Mouse (Mus musculus) kidney, embryonic 15.5 days (tissue): Measurements from ENCODE around the gene Bglap3. TPM values are rescaled to one million over a fixed set of nuclear protein-coding genes. Genes with fewer than 3 reads are reported as not detected.

ENCODE experiments used
- ATAC-seq: fragments of 200-750 bp; cut with Nextera tagmentation; replicated peaks from 2 replicates; pipeline ENCODE4 v1.8.0; 2017; ENCODE audit warnings: moderate TSS enrichment; ENCODE audit not compliant: low FRiP score
- H3K27ac ChIP-seq: fragments of 300-500 bp; sonication (generic); 2 replicates; pipeline ENCODE4 v1.5.1; 2015; ENCODE audit warnings: mild to moderate bottlenecking, inconsistent platforms
- H3K27me3 ChIP-seq: fragments of 300-500 bp; sonication (generic); 2 replicates; pipeline ENCODE4 v1.6.1; 2015; ENCODE audit warnings: inconsistent platforms
- H3K36me3 ChIP-seq: fragments of 300-500 bp; sonication (generic); 2 replicates; pipeline ENCODE4 v1.6.1; 2015; ENCODE audit warnings: inconsistent platforms
- H3K4me1 ChIP-seq: fragments of 300-500 bp; sonication (generic); 2 replicates; pipeline ENCODE4 v1.6.1; 2015; ENCODE audit warnings: inconsistent platforms
- H3K4me2 ChIP-seq: fragments of 300-500 bp; sonication (generic); 2 replicates; pipeline ENCODE4 v1.6.1; 2015; ENCODE audit warnings: moderate library complexity, mild to moderate bottlenecking, inconsistent platforms
- H3K4me3 ChIP-seq: fragments of 300-500 bp; sonication (generic); replicated peaks from 2 replicates; pipeline ENCODE4 v1.5.1; 2015; ENCODE audit warnings: mild to moderate bottlenecking, inconsistent platforms
- H3K9ac ChIP-seq: fragments of 300-500 bp; sonication (generic); 2 replicates; pipeline ENCODE4 v1.6.1; 2015; ENCODE audit warnings: mild to moderate bottlenecking, inconsistent platforms
- H3K9me3 ChIP-seq: fragments of 300-500 bp; sonication (generic); replicated peaks from 2 replicates; pipeline ENCODE4 v1.6.1; 2016; ENCODE audit warnings: inconsistent platforms
- WGBS: fragments of 180-500 bp; shearing (Covaris S2); methylation state at CpG from one replicate; pipeline ENCODE4 v1.1.7; 2015; ENCODE audit warnings: mixed read lengths; 5-methylcytosine and 5-hydroxymethylcytosine counted together
- polyA plus RNA-seq: library from polyadenylated mRNA; unstranded; fragments of >200 nt; fragmentation: Nextera tagmentation; extraction: Ambion mirVana; gene quantifications from 2 replicates; pipeline ENCODE4 v1.2.1, GENCODE M21; 2015

The Bglap3 gene
- polyA plus RNA-seq, 1 experiment from 2014 or later, result 0.39 TPM

DNA sequence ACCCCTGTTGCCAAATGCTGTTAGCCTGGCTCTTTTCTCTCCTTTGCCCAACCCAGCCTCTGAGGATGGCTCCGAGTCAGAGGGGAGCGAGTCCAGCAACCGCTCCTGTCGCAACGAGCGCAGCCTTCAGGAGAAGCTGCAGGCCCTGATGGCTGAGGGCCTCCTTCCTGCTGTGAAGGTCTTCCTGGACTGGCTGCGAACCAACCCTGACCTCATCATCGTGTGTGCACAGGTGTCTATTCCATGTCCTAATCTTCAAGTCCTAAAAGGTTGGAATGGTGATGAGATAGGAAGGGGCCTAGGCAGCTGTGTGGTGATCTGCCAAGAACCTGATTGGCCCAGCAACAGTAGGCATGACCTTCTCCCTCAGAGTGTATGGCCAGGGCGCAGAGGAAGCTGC lies 19.6 kb downstream of the Bglap3 start:
- H3K4me2 ChIP-seq, result no peak overlapping the region
- H3K27me3 ChIP-seq, result no peaks in the 10 kb centered on the region
- H3K36me3 ChIP-seq, result peaks cover 100% of the 10 kb centered on the region
- no peaks in the 10 kb centered on the region for H3K4me1 ChIP-seq
- H3K27ac ChIP-seq, result no peak overlapping the region
- ATAC-seq, result no peak
- no peak overlapping the region for H3K4me3 ChIP-seq
- H3K9ac ChIP-seq, result no peak overlapping the region
- H3K9me3 ChIP-seq, result no peaks in the 10 kb centered on the region
- 89% methylated on average over 9 of the region's 9 CpGs for WGBS

- H3K4me1 ChIP-seq, result no peaks in the 10 kb centered on the region
- 85% methylated on average over 13 of the region's 13 CpGs for WGBS
- no peak overlapping the region for H3K9ac ChIP-seq
- H3K9me3 ChIP-seq, result no peaks in the 10 kb centered on the region
- H3K4me3 ChIP-seq, result no peak overlapping the region
- ATAC-seq, result no peak
- H3K36me3 ChIP-seq, result peaks cover 100% of the 10 kb centered on the region
- no peak overlapping the region for H3K27ac ChIP-seq
- no peak overlapping the region for H3K4me2 ChIP-seq
- no peaks in the 10 kb centered on the region for H3K27me3 ChIP-seq
Measured at GRCm38 (mm10) chr3:88350732-88351131, 21.8 kb downstream of the Bglap3 start.

- H3K9ac ChIP-seq, result no peak overlapping the region
- no peaks in the 10 kb centered on the region for H3K27me3 ChIP-seq
- WGBS, result 73% methylated on average over 3 of the region's 3 CpGs
- no peaks in the 10 kb centered on the region for H3K9me3 ChIP-seq
- no peak overlapping the region for H3K4me3 ChIP-seq
- peaks cover 32% of the 10 kb centered on the region for H3K4me1 ChIP-seq
- peaks cover 30% of the 10 kb centered on the region for H3K36me3 ChIP-seq
- no peak overlapping the region for H3K4me2 ChIP-seq
- no peak overlapping the region for H3K27ac ChIP-seq
- ATAC-seq, result no peak
Measured at GRCm38 (mm10) chr3:88339006-88339405, 33.5 kb downstream of the Bglap3 start.

DNA sequence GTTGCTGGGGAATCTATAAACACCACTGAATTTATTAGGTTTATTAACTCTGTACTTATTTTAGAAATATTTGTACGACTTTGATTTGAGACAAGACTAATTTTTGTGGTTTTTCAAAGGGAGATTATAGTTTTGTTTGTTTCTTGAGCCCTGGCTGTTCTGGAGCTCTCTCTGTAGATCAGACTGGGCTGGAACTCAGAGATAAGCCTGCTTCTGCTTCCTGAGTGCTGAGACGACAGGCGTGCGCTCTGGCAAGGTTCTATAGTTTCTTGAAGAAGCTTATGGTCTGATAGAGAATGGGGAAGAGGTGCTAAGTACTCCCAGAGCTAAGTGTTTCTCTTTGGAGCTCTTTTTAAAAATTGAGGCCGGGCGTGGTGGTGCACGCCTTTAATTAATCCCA lies 34.2 kb downstream of the Bglap3 start:
- no peak overlapping the region for H3K4me2 ChIP-seq
- ATAC-seq, result no peak
- H3K4me1 ChIP-seq, result peaks cover 38% of the 10 kb centered on the region
- H3K27me3 ChIP-seq, result no peaks in the 10 kb centered on the region
- no peaks in the 10 kb centered on the region for H3K9me3 ChIP-seq
- H3K36me3 ChIP-seq, result peaks cover 24% of the 10 kb centered on the region
- H3K4me3 ChIP-seq, result no peak overlapping the region
- H3K27ac ChIP-seq, result no peak overlapping the region
- 94% methylated on average over 7 of the region's 7 CpGs for WGBS
- H3K9ac ChIP-seq, result no peak overlapping the region

DNA sequence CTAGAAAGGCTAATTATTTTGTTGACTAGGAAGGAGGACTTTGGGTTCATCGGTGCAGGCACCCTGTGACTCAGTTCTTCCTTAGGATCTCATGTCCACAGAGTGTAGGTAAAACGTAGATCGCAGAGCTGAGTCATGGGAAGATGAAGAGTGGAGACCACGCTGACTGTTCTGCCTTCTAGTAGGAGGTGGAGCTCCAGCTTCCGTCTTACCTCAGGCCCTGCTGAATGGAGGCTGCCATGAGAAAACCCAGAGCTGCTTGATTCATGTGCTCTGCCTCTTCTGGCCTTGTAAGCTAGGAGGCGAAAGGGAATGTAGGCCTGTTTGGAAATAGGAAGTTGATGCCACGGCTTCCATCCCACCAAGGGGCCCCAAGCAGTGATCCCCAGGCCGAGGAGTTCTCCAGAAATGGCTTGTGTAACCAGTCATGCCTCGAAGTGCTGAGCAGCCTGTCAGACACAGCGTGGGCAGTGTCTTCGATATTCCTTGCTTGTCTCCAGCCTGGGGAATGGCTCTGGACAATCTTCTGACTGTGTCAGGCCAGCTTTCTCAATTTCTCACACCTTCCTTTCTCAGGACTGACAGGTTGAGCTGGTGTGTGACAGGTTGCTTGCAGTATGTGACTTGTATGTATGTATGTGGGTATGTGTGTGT lies 35.0 kb downstream of the Bglap3 start:
- H3K27me3 ChIP-seq, result no peaks in the 10 kb centered on the region
- H3K4me2 ChIP-seq, result peak overlapping the region; percentile 65
- peaks cover 15% of the 10 kb centered on the region for H3K36me3 ChIP-seq
- no peak for ATAC-seq
- H3K4me1 ChIP-seq, result peaks cover 42% of the 10 kb centered on the region
- H3K4me3 ChIP-seq, result peak overlapping the region; percentile 81
- H3K27ac ChIP-seq, result peak overlapping the region; percentile 60; the same call in 1 of the 2 replicates
- H3K9ac ChIP-seq, result 0 out of 2 replicates have a peak overlapping the region, but pooled peaks have one; percentile 21
- H3K9me3 ChIP-seq, result no peaks in the 10 kb centered on the region
- 70% methylated on average over 11 of the region's 11 CpGs for WGBS

DNA sequence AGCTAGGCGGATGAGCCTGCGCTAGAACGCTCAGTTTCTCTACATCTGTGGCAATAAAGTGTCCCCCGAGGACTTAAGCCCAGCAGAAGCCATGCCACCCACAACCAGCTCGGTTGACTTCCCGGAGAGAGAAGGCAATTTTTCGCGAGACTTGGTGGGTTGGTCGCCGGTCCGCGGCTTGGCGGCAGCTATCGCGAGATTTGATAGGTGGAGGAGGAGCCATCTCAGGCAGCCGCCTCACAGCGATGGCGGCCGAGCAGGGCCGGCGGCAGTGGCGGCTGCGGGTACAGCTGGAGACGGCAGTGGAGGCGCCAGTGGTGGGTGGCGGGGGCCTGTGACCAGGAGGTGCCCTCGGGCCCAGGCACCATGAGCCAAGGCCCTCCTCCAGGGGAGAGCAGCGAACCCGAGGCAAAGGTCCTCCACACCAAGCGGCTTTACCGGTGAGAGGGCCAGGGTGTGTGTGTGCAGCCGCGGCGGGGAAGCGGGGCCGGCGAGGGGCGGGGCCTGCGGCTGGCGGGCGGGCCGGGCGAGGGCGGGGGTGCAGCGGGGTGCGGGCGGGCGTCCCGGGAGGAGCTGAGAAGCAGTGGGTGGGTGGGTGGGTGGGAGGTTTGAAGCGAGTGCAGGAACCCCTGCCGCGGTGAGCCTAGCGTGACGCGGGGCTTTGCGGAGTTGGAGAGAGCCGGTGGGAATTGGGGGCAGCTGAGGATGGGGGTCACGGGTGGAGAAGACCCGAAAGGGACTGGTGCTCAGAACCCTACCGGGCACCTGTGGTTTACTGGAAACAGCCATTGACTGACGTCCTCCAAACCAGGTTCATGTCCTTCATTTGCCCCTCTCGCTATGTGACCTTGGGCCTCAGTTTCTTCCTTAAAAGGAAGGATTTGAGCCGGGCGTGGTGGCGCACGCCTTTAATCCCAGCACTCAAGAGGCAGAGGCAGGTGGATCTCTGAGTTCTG lies 36.2 kb downstream of the Bglap3 start, which contains the start of the genes Tmem79 and Smg5:
Gene Tmem79 (minus strand): TSS at position 91 of the 956 bp plus-strand sequence.
Gene Smg5 (plus strand): TSS at position 203 of the 956 bp plus-strand sequence.
- ATAC-seq, result peak; percentile 93
- Histone ChIP-seq H3K9me3 (no peaks in the 10 kb centered on the region), H3K27me3 (no peaks in the 10 kb centered on the region), H3K27ac (peak within 1 kb of the TSS; percentile 96), H3K4me3 (peak within 1 kb of the TSS; percentile 81), H3K4me2 (peak within 1 kb of the TSS; percentile 65), H3K9ac (peak within 1 kb of the TSS; percentile 95), H3K36me3 (0 out of 2 replicates have a peak, but pooled peaks cover 4% of the 10 kb centered on the region), H3K4me1 (peaks cover 42% of the 10 kb centered on the region)
- whole genome bisulfite sequencing, result 2% methylated on average over 66 of the region's 66 CpGs

GRCm38 (mm10) chr3:88335436-88336053 lies 37.0 kb downstream of the Bglap3 start:
- peak overlapping the region; percentile 96 for H3K27ac ChIP-seq
- H3K27me3 ChIP-seq, result no peaks in the 10 kb centered on the region
- H3K9me3 ChIP-seq, result no peaks in the 10 kb centered on the region
- peak overlapping the region; percentile 65 for H3K4me2 ChIP-seq
- H3K4me1 ChIP-seq, result peaks cover 42% of the 10 kb centered on the region
- peak overlapping the region; percentile 95 for H3K9ac ChIP-seq
- peak; percentile 73 for ATAC-seq
- 0 out of 2 replicates have a peak, but pooled peaks cover 4% of the 10 kb centered on the region for H3K36me3 ChIP-seq
- H3K4me3 ChIP-seq, result peak overlapping the region; percentile 81
- under 1% methylated on average over 27 of the region's 27 CpGs for WGBS

- no peaks in the 10 kb centered on the region for H3K9me3 ChIP-seq
- peaks cover 4% of the 10 kb centered on the region; the same call in 1 of the 2 replicates for H3K36me3 ChIP-seq
- peak overlapping the region; percentile 81 for H3K4me3 ChIP-seq
- 37% methylated on average over 3 of the region's 3 CpGs for WGBS
- H3K27me3 ChIP-seq, result no peaks in the 10 kb centered on the region
- peak overlapping the region; percentile 95 for H3K9ac ChIP-seq
- H3K27ac ChIP-seq, result peak overlapping the region; percentile 96
- ATAC-seq, result no peak
- peak overlapping the region; percentile 65 for H3K4me2 ChIP-seq
- peaks cover 42% of the 10 kb centered on the region for H3K4me1 ChIP-seq
Measured at GRCm38 (mm10) chr3:88334902-88335435, 37.6 kb downstream of the Bglap3 start.

- Histone ChIP-seq H3K4me1 (peaks cover 39% of the 10 kb centered on the region), H3K9ac (0 out of 2 replicates have a peak overlapping the region, but pooled peaks have one; percentile 14), H3K4me3 (peak overlapping the region; percentile 81), H3K9me3 (no peaks in the 10 kb centered on the region), H3K27ac (peak overlapping the region; percentile 96), H3K36me3 (peaks cover 13% of the 10 kb centered on the region), H3K4me2 (peak overlapping the region; percentile 65), H3K27me3 (no peaks in the 10 kb centered on the region)
- 43% methylated on average over 12 of the region's 12 CpGs for WGBS
- ATAC-seq, result no peak
Measured at GRCm38 (mm10) chr3:88334029-88334658, 38.4 kb downstream of the Bglap3 start.

DNA sequence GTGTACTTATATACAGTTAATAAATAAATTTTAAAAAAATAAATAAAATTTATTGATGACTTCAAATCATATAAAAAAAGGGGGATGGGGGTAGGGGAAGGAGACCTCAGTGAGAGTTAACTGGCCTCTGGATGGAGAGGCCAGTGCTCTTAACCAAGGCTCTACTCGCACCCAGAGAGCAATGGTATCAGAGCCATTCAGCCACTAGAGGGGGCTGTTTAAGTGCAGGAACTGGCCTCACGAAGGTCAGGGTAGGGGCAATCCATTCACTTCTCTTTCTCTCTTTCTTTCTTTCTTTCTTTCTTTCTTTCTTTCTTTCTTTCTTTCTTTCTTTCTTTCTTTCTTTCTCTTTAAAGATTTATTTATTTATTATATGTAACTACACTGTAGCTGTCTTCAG lies 41.3 kb downstream of the Bglap3 start:
- Histone ChIP-seq H3K9ac (no peak overlapping the region), H3K4me3 (no peak overlapping the region), H3K4me2 (no peak overlapping the region), H3K27me3 (no peaks in the 10 kb centered on the region), H3K4me1 (peaks cover 23% of the 10 kb centered on the region), H3K36me3 (peaks cover 33% of the 10 kb centered on the region), H3K27ac (no peak overlapping the region), H3K9me3 (no peaks in the 10 kb centered on the region)
- WGBS, result 33% methylated on average over 2 of the region's 2 CpGs
- no peak for ATAC-seq

- H3K27me3 ChIP-seq, result no peaks in the 10 kb centered on the region
- H3K4me3 ChIP-seq, result no peak overlapping the region
- H3K27ac ChIP-seq, result no peak overlapping the region
- H3K9me3 ChIP-seq, result no peaks in the 10 kb centered on the region
- H3K4me1 ChIP-seq, result peaks cover 21% of the 10 kb centered on the region
- H3K4me2 ChIP-seq, result no peak overlapping the region
- H3K36me3 ChIP-seq, result peaks cover 34% of the 10 kb centered on the region
- H3K9ac ChIP-seq, result no peak overlapping the region
- no peak for ATAC-seq
- 52% methylated on average over 5 of the region's 5 CpGs for WGBS
Measured at GRCm38 (mm10) chr3:88328956-88329355, 43.6 kb downstream of the Bglap3 start.
